Mouse (Mus musculus): ENCODE measurements around the gene Grm2.

The Grm2 gene

DNA sequence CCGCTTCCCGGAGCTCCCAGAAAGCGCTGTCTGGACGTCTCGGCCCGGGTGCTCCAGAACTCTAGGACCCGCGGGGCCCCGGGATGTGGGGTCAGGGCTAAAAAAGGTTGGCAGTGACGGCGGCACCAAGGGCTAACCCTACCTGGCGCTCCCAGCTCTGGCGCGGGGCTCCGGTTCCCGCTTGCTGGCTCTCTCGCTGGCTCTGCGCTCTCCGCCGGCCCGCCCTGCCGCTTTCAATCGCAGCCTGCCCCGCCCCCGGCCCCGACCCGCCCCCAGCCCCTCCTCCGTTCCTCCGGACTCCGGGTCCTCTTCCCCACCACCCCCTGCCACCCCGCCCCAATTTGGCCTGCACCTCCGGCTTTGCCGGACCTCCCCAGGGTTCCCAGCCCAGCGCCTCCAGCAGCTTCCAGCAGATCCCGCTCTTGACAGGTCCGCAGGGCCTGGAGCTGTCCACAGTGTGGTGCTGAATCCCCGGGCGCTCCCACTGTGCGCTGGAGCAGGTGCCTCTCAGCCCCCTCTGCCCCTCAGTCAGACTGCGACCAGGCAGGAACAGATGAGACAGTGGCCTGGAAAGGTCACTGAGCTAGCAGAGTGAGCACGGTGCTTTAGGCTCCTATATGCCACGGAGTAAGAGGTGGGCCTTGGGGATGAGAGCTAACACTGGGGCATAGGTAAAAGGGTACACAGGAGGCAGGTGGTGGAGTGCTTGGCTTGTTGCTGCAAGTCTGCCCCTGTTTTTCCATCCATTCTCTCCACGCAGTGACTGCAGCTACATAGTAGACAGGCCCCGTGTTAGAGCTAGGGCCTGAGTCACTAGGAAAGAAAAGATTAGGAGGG is at the start of gene Grm2:
Gene Grm2, minus strand, starts transcription at position 199 of the 837 bp plus-strand sequence.
- peak; percentile 93 for DNase-seq

DNA sequence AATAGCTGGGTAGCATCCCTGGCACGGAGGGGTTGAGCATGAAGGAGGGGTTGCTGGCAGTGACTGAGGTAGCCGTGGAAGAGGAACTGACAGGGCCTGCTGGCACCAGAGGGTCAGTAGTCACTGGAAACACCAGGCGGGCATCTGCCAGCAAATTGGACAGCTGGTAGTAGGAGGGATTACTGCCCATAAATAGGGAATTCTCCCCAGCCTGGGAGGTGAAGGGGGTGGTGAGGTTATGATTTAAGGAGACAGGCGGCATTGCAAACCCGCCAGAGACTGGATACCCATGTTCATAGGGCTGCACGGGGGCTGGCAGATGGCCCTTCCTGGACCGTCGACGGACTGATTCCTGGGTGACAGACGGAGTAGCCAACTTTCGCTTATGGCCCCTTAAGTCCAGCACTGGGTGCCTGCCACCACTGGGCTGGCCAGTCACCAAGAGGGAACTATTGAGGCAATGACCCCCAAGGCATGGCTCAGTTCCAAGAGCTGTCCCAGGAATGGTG is 37.1 kb upstream of the Grm2 start:
- peak; percentile 86 for DNase-seq

DNA sequence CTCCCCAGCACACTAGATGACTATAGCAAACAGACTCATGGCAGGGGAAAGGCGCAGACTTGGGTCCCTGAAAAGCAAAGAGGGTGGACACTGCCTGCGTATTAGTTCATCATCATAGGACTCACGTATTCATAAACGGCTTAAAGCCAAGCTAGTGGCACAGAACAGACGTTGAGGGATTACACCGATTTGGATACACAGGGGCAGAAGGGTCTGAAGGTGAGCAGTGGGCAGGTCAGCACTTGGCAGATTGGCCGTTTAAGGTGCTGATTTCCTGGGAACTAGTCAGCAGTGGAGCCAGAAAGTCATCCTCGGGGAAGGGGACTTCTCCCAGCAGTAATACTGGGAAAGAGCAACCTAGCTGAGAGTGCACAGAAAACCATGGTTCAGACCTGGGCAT is 33.0 kb upstream of the Grm2 start:
- DNase-seq: peak; percentile 82

DNA sequence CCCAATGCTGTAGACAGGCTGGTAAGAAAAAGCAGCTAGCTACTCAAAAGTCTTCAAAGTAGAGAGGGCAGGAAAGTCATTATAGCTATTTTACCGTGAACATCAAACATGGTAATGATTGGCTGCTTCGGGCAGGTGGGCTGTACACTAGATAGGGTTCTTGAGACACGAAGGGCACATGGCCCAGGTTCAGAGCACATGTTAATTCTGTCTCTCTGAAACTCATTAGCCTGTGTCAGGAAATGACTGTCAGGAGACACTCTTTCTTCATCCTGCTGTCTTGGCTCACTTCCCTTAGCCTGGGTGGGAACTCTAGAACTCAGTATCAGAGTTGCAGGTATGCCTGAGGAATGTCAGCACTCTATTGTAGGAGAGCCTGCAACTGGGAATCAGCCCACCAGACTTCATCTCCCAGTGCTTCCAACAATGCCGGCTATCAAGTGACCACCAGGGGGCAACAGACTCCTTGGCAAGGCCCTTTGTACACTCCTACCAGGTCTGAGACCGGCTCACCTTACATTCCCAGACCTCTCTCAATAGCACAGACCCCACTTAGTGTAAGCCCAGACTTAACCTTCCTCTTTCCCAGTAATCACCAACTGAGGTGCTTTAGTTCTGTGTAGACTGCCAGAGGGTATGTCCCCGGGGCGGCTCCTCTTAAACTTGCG is 31.2 kb upstream of the Grm2 start:
- DNase-seq: peak; percentile 97

DNA sequence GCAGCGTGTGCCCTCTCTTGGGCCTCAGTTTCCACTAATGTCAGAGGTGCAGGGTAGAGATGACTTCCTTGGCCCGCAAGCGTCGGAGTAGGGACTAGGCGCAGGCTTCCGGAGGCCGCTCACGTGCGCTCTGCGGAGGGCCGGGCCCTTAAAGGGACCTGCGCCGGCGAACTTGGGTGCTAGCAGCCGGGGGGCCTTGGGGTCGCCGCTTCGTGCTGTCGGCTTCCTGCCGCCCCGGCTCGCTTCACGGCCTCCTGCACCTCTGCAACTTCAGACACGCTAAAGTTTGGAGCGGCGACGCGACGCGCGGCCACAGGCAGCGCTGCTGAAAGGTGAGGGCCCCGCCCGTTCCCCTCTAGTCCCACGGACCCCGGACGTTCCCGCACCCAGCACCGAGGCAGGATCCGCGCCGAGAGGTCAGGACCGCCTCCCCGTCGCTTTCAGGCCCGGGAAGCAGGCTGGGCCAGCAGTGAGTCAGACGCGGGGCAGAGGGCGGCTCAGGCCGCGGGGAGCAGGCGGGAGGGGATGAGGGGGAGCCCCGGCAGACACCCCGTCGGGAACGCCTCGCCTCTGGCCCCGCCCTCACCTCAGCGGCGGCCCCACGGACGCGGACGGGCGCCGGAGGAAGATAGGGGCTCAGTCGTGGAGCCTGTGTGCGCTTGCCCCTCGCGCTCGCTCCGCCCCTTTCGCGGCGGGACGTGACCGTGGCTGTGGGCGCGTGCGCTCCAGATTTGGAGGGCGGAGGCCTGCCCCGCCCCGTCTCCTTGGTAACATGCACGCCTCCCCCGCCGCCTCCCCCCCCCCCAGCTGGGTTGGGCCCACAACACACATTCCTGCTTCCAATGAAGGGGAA is 29.6 kb upstream of the Grm2 start, which contains the start of gene Tex264:
Gene Tex264, minus strand, starts transcription at position 679 of the 853 bp plus-strand sequence.
- peak; percentile 99 for DNase-seq

DNA sequence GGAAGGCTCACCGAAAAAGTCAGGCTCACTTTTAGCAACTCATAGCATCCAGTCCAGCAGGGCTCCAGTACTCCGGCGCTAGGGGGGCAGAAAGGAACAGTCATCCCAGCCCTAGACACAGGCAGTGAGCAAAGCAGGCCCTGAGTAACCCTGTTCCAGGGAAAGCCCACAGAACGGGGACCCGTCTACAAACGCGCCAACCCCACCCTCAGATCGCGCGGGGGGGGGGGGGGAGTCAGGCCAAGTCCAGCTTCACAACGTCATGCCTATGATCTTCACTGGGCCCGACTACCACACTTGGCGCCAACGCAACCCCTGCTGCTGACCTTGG is 29.0 kb upstream of the Grm2 start:
- DNase-seq: no peak

DNA sequence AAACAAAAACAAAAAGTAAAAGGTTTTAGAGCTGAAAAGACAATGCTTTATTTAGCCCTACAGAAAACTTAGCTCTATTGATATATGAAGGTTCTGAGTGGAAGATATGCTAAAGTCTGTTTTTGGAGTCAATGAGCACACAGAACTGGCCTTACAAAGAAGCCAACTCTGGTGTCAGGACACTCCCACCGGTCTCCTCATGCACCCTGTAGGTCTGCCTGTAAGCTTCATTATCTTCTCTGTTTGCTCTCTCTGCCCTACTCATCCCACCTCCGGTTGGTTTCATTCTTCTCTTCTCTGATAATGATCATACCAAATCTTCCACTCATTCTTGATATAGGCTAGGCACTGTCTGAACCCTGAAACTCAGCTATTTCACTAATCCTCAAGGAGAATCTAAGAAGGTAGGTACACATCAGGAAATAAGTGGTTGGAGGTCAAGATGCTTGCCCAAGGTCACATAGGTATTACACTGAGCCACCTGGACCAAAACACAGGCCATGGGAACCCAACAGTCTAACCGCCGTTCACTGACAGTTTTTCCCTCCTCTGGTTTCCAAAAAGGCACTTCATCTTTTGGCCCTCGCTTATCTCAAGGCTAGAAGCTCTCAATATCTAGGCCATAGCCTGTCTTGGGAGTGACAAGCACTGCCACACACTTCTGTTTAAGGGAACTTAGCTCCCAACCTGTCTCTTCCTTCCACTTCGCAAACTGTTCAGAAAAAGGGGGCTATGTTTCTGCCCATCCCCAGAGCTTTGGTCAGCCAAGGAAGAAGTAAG is 28.4 kb upstream of the Grm2 start:
- DNase-seq: peak; percentile 79

DNA sequence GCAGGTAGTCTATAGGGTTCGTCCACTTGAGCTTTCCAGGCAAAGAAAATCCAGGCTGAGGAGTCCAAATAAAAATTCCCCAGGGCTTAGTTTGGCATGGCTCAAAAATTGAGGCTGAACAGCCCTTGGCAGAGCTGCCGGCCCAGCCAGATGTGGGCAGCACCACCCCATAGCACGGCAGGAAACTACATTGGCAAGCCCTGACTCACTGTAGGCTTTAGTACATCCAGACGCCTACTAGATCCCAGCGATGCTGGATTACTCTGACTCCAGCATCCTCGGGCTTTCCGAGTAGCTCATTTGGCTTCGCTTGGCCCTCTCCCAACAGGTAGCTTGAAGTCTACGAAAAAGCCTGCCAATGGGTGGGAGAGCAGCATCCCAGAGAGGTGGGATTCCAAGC is 25.1 kb upstream of the Grm2 start:
- DNase-seq: peak; percentile 76

DNA sequence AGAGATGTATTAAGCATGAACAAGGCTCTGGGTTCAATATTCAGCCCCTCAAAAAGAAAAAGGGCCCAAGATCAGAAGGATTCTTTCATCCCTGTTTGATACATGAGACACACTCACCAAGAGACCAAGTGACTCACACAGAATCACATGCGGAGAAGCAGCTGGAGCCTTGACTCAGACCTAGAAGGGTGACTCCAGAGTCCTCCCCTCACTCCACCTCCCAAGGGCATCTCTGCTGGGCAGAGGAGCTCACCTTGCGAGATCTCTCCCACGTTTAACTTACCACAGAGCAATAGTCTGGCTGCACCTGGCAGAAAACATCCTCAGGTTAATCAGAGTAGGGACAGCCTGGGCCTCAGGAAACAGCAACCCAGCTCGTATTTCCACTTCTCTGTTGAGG is 22.4 kb upstream of the Grm2 start:
- peak; percentile 81 for DNase-seq

DNA sequence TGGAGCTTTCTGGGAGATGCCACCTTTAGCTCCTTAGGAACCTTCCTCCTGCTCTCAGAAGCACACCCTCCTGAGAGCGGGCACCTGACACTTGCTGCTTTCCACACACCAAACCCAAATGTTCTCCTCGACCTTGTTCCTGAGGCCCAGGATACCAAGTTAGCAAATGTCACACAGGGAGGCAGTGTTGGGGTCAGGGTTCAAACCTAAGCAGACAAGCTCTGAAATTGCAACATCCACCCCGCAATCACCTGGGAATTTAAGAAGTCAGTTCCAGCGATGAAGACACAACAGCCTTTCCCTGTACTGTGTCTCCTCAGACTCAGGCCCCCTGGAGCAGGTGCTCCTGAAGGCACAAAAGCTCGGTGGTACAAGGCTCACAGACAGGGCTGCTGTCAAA is 21.8 kb upstream of the Grm2 start:
- no peak for DNase-seq

DNA sequence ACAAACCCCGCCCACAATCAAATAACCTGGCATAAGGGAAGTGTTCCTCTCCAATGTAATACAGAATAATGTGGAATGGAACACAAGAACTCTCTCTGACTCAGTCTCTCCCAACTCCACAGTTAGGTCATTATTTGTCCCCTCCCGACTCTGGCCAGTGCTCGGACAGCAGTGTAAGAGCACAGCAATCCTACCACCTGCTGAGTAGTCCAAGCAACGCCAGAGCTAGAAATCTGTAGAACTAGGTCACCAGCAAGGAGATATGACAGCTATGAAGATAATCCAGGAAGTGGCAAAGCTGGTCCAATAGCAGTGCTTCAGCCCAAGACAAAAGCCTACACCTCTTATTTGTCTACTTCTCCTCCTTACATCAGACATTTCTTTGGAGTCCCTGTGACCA is 20.7 kb upstream of the Grm2 start:
- no peak for DNase-seq

DNA sequence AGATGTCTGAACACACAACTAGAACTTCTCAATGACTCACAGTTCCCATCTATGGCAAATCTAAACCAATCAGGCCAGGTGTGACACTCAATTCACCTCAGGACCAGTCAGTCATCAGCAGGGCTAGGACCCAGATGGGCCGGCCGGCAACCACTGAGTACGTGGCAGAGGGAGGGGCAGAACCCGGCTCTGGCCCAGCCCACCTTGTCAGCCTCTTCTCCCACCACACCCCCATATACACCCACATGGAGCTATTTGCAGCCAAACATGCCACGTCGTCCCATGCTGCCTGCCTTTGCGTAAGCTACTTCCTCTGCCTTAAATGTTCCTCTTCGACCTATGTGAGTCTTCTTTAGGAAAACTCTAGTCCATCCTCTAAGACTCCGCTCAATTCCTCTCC is 20.1 kb upstream of the Grm2 start:
- DNase-seq: no peak

DNA sequence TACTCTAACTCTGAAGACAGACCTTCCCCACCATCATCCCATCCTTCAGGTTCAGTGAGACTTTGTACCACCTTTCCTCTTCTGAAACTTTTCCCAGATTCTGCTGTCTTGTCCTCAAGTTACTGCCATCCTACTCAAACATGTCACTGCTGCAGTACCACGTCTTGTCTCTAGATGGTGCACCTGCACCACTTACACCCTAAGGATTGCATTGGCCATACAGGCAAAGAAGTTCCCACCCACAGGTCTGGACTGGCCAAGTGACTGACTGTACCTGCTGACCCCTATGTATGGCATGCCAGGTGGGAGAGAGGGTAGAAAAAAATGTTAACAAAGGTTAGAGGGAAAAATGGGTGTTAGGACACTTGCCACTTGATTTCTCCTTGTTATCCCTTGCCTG is 19.6 kb upstream of the Grm2 start:
- DNase-seq: peak; percentile 96

DNA sequence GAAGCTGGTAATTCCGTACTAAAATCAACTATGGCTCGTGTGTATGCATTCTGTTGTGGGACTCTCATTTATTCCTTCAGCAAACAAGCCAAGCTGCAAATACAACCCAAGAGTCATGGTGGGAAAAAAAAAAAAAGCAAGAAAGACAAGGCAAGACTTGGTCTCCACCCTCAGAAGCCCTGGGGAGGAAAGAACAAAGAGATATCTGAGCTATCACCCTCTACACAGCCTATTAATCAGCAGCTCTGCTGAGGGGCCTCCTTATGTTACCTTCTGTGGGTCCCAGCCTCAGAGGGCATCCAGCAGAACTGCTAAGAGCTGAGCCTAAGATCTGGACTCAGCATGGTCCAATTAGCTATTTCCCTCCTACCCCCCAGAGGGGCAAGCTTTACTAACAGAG is 18.0 kb upstream of the Grm2 start:
- no peak for DNase-seq

DNA sequence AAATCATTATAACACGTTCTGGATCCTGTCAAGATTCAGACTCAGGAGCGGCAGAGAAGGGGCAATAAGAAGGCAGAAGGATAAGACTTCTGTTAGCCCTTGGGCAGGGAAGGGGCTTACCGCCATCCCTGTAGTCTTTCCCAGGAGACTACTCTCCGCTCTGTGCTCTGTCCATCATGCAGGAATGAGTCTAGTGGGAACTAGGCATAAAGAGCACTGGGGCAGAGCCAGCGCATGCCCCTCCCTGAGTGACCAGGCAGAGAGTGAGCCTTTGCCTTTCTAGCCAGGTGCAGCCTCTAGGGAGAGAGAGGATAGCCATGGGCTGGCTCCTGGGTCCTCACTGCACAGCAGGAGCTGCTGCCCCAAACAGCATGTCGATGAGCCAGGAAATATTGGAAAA is 9.0 kb upstream of the Grm2 start:
- DNase-seq: no peak

DNA sequence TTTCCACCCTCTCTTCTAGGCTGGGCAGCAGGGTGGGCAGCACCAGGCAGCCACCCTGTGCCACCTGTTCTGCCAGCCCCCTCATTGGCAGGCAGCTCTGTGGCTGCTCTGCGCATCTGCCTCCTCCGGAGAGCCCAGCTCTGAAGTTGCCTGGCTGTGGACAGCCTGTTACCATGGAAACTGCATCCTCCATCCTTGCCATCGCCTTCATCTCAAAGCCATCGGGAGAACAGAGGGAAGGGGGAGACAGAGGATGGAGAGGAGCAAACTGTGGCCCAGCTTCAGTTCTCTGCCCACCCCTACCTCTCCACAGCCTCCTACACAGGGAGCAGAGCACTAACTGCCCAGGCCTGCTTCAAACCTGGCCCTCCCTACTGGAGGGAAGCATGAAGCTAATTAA is 8.6 kb upstream of the Grm2 start:
- DNase-seq: no peak

DNA sequence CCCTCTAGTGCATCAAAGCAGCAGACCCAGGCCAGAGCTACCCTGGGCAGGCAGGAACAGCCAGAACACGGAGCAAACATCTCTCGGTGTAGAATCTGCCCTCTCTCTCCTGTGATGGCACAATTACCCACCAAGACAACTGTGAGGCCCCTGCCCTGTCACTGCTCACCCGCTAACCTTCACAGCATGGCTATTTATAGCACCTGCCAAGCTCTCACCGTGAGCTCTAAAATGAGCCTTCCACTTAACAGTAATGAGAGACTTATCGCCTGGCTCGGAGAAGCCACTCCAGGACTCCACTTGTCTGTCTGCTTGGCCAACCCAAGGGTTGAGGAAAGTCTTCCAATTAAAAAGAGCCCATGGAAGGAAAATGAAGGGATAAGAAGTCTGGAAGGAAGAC is 7.3 kb upstream of the Grm2 start:
- no peak for DNase-seq

DNA sequence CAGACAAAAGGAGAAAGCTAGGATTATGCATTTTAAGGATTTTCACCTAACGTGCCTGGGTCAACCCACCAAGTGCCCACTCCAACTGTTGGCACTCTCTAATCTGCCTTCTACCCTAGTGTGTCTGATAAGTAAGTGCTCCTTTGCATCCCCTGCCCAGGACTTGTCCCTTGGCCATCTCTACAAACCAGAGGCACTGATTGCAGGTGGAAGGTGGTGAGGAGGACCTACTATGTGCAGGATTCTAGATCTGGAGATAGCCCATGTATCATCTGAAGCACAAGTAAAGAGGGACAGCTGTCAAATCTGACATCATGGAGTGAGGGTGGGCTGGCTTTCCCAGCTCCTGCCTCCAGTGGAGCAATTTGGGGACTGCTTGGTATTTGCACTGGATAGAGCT is 4.1 kb upstream of the Grm2 start:
- DNase-seq: no peak

DNA sequence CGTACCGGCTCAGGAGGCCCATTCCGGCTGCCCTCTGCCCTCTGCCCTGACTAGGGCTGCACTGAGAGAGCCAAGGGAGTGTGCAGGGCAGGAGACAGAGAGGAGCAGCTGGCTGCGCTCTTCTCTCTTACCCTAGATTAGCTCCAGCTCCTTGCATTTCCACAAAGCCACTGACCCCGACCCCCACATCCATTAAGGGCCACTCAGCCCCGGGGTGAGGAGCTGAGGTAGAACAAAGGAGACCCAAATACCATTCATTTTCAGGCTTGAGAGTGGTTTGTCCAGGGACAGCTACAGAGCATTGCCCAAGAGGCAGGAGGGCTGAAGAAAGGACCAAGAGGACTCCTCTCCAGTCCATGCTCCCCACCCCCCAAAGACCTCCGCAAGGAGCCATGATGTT is 3.6 kb upstream of the Grm2 start:
- DNase-seq: no peak

DNA sequence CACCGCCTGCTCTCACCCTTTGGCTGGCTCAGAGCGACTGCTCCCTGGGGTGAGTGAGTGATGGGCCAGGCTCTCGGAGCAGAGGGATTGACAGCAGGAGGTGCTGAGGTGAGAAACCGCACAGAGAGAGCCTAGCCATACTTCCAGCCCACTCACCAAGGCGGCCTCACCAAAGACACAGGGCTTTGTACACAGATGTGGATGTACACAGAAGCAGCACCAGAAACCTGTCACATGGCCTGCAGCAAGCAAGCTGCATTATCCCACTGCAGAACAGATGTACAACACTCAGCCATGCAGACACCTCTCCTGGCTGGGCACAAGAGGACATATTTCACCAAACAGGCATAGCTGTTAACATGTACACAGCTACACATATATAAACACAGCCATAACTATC is 1.7 kb upstream of the Grm2 start:
- DNase-seq: no peak

DNA sequence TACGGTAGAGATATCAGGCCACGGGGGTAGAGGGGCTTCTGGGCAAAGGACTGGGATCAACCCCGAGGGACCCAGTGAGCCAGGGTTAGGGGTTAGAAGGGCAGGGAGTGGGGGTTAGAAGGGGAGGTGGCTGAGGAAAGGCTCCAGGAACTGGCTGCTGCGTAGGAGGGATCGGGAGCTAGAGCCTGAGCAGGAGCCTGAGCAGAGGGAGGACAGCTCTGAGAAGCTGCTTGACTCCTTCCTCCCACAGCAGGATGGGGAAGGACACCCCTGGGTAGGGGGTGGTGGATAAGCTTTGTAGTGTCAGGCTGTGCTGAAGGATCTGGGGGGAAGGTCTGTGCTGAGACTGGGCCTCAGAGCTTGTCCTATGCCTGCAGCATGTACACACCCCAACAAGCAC is 938 bp upstream of the Grm2 start:
- no peak for DNase-seq

DNA sequence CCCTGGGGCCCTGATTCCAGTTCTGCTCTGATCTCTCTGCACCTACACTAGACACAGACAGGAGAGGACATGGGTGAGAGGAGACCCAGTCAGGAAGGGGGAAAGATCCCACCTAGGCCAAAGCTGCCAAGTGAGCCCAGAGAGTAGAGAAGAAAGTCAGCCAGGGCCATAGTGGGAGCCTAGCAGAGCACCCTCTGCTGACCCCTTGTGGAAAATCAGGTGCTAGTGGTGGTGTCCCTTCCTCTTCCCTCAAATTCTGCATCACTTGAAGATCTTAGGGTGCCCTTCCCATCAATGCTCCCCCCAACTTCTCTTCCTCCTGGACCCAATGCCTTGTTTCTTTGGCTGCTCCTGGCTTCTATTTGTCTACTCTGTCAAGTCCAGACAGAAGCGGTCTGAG is 3.2 kb downstream of the Grm2 start:
- no peak for DNase-seq

DNA sequence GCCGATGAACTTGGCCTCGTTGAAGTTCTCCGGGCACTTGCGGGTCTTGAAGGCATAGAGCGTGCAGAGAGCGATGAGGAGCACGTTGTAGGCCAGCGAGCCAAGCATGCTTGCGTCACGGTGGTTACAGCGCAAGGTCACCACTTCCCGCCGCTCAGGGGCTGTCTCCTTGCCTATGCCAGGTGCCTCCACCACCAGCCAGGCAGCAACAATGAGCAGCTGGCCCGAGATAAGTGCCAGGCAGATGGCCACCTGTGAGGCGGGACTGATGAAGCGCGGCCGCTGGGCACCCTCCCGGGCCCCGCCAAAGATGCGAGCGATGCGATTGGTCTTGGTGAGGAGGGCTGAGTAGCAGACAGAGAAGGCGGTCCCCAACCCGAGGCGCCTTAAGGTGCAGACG is 8.7 kb downstream of the Grm2 start:
- DNase-seq: no peak

Measured in heart, adult 11 months (tissue).